Mouse (Mus musculus) E14TG2a.4 (cell line): ENCODE results near the gene 0610037L13Rik.

Experiments
- H3K27me3 ChIP-seq: 2 replicates; pipeline ENCODE4 v1.6.1; 2014; ENCODE audit warnings: low read length, control low read depth; ENCODE audit not compliant: insufficient read depth
- H3K36me3 ChIP-seq: 2 replicates; pipeline ENCODE4 v1.6.1; 2014; ENCODE audit warnings: low read length, control low read depth; ENCODE audit not compliant: insufficient read depth
- H3K4me1 ChIP-seq: replicated peaks from 2 replicates; pipeline ENCODE4 v1.6.1; 2014; ENCODE audit warnings: low read depth, low read length, control low read depth
- H3K4me3 ChIP-seq: replicated peaks from 2 replicates; pipeline ENCODE4 v1.5.1; 2014; ENCODE audit warnings: mild to moderate bottlenecking, low read length
- H3K9me3 ChIP-seq: 2 replicates; pipeline ENCODE4 v1.6.1; 2014; ENCODE audit warnings: low read length, control low read depth
- CTCF ChIP-seq: conservative IDR thresholded peaks from 2 replicates; pipeline ENCODE4 v1.5.1; 2014; ENCODE audit warnings: low read length
- NANOG ChIP-seq: IDR thresholded peaks from 2 replicates; pipeline ENCODE4 v1.6.1; 2014; ENCODE audit warnings: borderline replicate concordance, low read length, mixed read lengths
- POU5F1 ChIP-seq: IDR thresholded peaks from 2 replicates; pipeline ENCODE4 v1.6.1; 2014; ENCODE audit warnings: low read length, borderline replicate concordance

The 0610037L13Rik gene

GRCm38 (mm10) chr4:107899211-107899927 is 9.8 kb downstream of the 0610037L13Rik start:
- Histone ChIP-seq H3K4me1 (no peaks in the 10 kb centered on the region), H3K9me3 (no peaks in the 10 kb centered on the region), H3K36me3 (peaks cover 56% of the 10 kb centered on the region), H3K27me3 (no peaks in the 10 kb centered on the region), H3K4me3 (no peak overlapping the region)
- TF ChIP-seq POU5F1, result no peak
- TF ChIP-seq CTCF, result no peak
- no peak for TF ChIP-seq NANOG

GRCm38 (mm10) chr4:107900206-107900605 is 10.6 kb downstream of the 0610037L13Rik start:
- Histone ChIP-seq H3K36me3 (peaks cover 51% of the 10 kb centered on the region), H3K9me3 (no peaks in the 10 kb centered on the region), H3K4me1 (no peaks in the 10 kb centered on the region), H3K4me3 (no peak overlapping the region), H3K27me3 (no peaks in the 10 kb centered on the region)
- TF ChIP-seq NANOG (no peak), POU5F1 (no peak), CTCF (no peak)

- Histone ChIP-seq H3K36me3 (peaks cover 31% of the 10 kb centered on the region), H3K27me3 (no peaks in the 10 kb centered on the region), H3K4me1 (no peaks in the 10 kb centered on the region; the same call in 1 of the 2 replicates), H3K4me3 (no peak overlapping the region), H3K9me3 (no peaks in the 10 kb centered on the region)
- TF ChIP-seq CTCF (no peak), NANOG (no peak), POU5F1 (no peak)
These were observed 14.6 kb downstream of the 0610037L13Rik start for GRCm38 (mm10) chr4:107904252-107904651.

GRCm38 (mm10) chr4:107906561-107906960 is 16.9 kb downstream of the 0610037L13Rik start:
- H3K4me1 ChIP-seq, result no peaks in the 10 kb centered on the region; the same call in 1 of the 2 replicates
- H3K9me3 ChIP-seq, result no peaks in the 10 kb centered on the region
- TF ChIP-seq NANOG (no peak), CTCF (no peak), POU5F1 (no peak)
- H3K4me3 ChIP-seq, result no peak overlapping the region
- H3K27me3 ChIP-seq, result no peaks in the 10 kb centered on the region
- peaks cover 28% of the 10 kb centered on the region for H3K36me3 ChIP-seq

- no peaks in the 10 kb centered on the region for H3K27me3 ChIP-seq
- peaks cover 45% of the 10 kb centered on the region for H3K36me3 ChIP-seq
- TF ChIP-seq NANOG, result no peak
- TF ChIP-seq POU5F1, result no peak
- no peak for TF ChIP-seq CTCF
- H3K4me1 ChIP-seq, result no peaks in the 10 kb centered on the region; the same call in 1 of the 2 replicates
- H3K4me3 ChIP-seq, result no peak overlapping the region
- H3K9me3 ChIP-seq, result no peaks in the 10 kb centered on the region
These were observed 20.4 kb downstream of the 0610037L13Rik start for GRCm38 (mm10) chr4:107910020-107910419.

- no peak overlapping the region for H3K4me3 ChIP-seq
- TF ChIP-seq CTCF (no peak), NANOG (no peak), POU5F1 (no peak)
- peaks cover 13% of the 10 kb centered on the region for H3K4me1 ChIP-seq
These were observed 30.7 kb downstream of the 0610037L13Rik start for GRCm38 (mm10) chr4:107920336-107920735.

GRCm38 (mm10) chr4:107921152-107921695 is 31.6 kb downstream of the 0610037L13Rik start:
- TF ChIP-seq CTCF (no peak), POU5F1 (no peak), NANOG (no peak)
- H3K4me3 ChIP-seq, result no peak overlapping the region
- H3K9me3 ChIP-seq, result peaks cover 4% of the 10 kb centered on the region; the same call in 1 of the 2 replicates
- H3K27me3 ChIP-seq, result no peaks in the 10 kb centered on the region; the same call in 1 of the 2 replicates
- no peaks in the 10 kb centered on the region for H3K36me3 ChIP-seq
- H3K4me1 ChIP-seq, result peaks cover 13% of the 10 kb centered on the region

More at GRCm38 (mm10) chr4:107920336-107920735, 30.7 kb downstream of the 0610037L13Rik start:
- Histone ChIP-seq H3K36me3 (no peaks in the 10 kb centered on the region), H3K27me3 (no peaks in the 10 kb centered on the region; the same call in 1 of the 2 replicates), H3K9me3 (no peaks in the 10 kb centered on the region)

GRCm38 (mm10) chr4:107921952-107922351 is 32.3 kb downstream of the 0610037L13Rik start:
- H3K9me3 ChIP-seq, result peaks cover 12% of the 10 kb centered on the region
- peaks cover 13% of the 10 kb centered on the region for H3K4me1 ChIP-seq
- no peaks in the 10 kb centered on the region; the same call in 1 of the 2 replicates for H3K27me3 ChIP-seq
- H3K4me3 ChIP-seq, result no peak overlapping the region
- TF ChIP-seq CTCF (no peak), NANOG (no peak), POU5F1 (no peak)
- H3K36me3 ChIP-seq, result no peaks in the 10 kb centered on the region
